Mouse (Mus musculus) thymus, adult 2 months (tissue): ENCODE measurements around the gene Ppig.

Experiments used
- CTCF ChIP-seq: fragments of 200-500 bp; IDR thresholded peaks from 2 replicates; pipeline ENCODE4 v1.5.1; 2012; ENCODE audit warnings: mild to moderate bottlenecking, control low read depth, low read length, moderate library complexity, borderline replicate concordance; ENCODE audit not compliant: control insufficient read depth, poor library complexity, insufficient read depth; ENCODE audit errors: extremely low read depth
- POLR2A ChIP-seq: fragments of 200-500 bp; IDR thresholded peaks from 2 replicates; pipeline ENCODE4 v1.6.1; 2012; ENCODE audit warnings: mild to moderate bottlenecking, low read length, control low read depth, moderate library complexity; ENCODE audit not compliant: control insufficient read depth, poor library complexity, insufficient read depth; ENCODE audit errors: extremely low read depth

GRCm38 (mm10) chr2:69773331-69773730 is 51.0 kb downstream of the Ppig start:
- TF ChIP-seq CTCF: no peak
- TF ChIP-seq POLR2A: no peak
